Mouse (Mus musculus) megakaryocyte, embryonic 14.5 days (primary cell): ENCODE measurements around the gene Esrrb.

ENCODE experiments used
- FLI1 ChIP-seq: IDR thresholded peaks from 2 replicates; pipeline ENCODE4 v1.6.1; 2012; ENCODE audit warnings: low read length, inconsistent platforms, mixed read lengths
- GATA1 ChIP-seq: IDR thresholded peaks from 3 replicates; pipeline ENCODE4 v1.6.1; 2012; ENCODE audit warnings: mixed read lengths, low read length, inconsistent platforms, borderline replicate concordance

GRCm38 (mm10) chr12:86330684-86331083 lies 30.2 kb upstream of the Esrrb start:
- TF ChIP-seq GATA1: no peak
- no peak for TF ChIP-seq FLI1
